Mouse (Mus musculus): ENCODE results near the gene Vegfb.

Vegfb gene

GRCm38 (mm10) chr19:6941372-6942248, 45.8 kb downstream of the Vegfb start, which contains the start of gene Bad:
Gene Bad, plus strand, starts transcription at chr19:6941861.
- peak; percentile 92 for DNase-seq (ENCODE audit: low spot score)

- no peak for DNase-seq (ENCODE audit: low spot score)
Measured at GRCm38 (mm10) chr19:6940396-6941351, 46.8 kb downstream of the Vegfb start.

- no peak for DNase-seq (ENCODE audit: low spot score)
Measured at GRCm38 (mm10) chr19:6939106-6940002, 48.1 kb downstream of the Vegfb start.

- no peak for DNase-seq (ENCODE audit: low spot score)
Measured at GRCm38 (mm10) chr19:6937541-6938465, 49.6 kb downstream of the Vegfb start.

- DNase-seq (ENCODE audit: low spot score): no peak
Measured at GRCm38 (mm10) chr19:6936299-6936698, 51.2 kb downstream of the Vegfb start.

GRCm38 (mm10) chr19:6934195-6934977, 53.1 kb downstream of the Vegfb start, which contains the start of gene Kcnk4:
Gene Kcnk4, minus strand, starts transcription at chr19:6934515.
- no peak for DNase-seq (ENCODE audit: low spot score)

- DNase-seq (ENCODE audit: low spot score): no peak
Measured at GRCm38 (mm10) chr19:6933436-6934194, 53.8 kb downstream of the Vegfb start.

- DNase-seq (ENCODE audit: low spot score): no peak
Measured at GRCm38 (mm10) chr19:6933102-6933435, 54.4 kb downstream of the Vegfb start.
